In genomic region chr17:88306325-88306724, GRCm38 (mm10) we compare ENCODE assay signal across 26 mouse cellular contexts.
"Had no signal": no experiment of that assay in that cellular context is flagged by ENCODE, and none has a peak within 500 bp of the region (broad histone marks: within the 10 kb centered on the region; RNA-seq: fewer than 3 reads in every experiment).

No protein-coding gene starts in this region.

- ATAC-seq: liver, postnatal 0 days; lung, postnatal 0 days; midbrain, embryonic 13.5 days had no signal

- DNase-seq: kidney, adult 18-20 months; kidney, adult 9 months; kidney, postnatal 14 days; kidney, postnatal 4 days; layer of hippocampus, adult 9-11 months; liver, postnatal 0 days; lung, embryonic 14.5 days; retina, postnatal 1 day; right cerebral cortex, postnatal 25 days; spleen, adult 18-20 months; thymus, adult 2 months; thymus, postnatal 14 days; thymus, postnatal 4 days had no signal

- H3K27me3 ChIP-seq: limb, embryonic 13.5 days; megakaryocyte, embryonic 14.5 days; midbrain, embryonic 13.5 days; neural tube, embryonic 12.5 days; neural tube, embryonic 15.5 days; stomach, embryonic 15.5 days had no signal

- H3K4me2 ChIP-seq: limb, embryonic 13.5 days; liver, embryonic 11.5 days; lung, embryonic 14.5 days; midbrain, embryonic 13.5 days; neural tube, embryonic 12.5 days; neural tube, embryonic 15.5 days; stomach, embryonic 15.5 days had no signal

- H3K4me3 ChIP-seq: layer of hippocampus, adult 2 months; limb, embryonic 10.5 days; limb, embryonic 13.5 days; megakaryocyte, embryonic 14.5 days; midbrain, embryonic 10.5 days; midbrain, embryonic 13.5 days; neural tube, embryonic 12.5 days; neural tube, embryonic 15.5 days; stomach, embryonic 15.5 days had no signal

- H3K9ac ChIP-seq: limb, embryonic 13.5 days; liver, embryonic 14.5 days; liver, postnatal 0 days; lung, embryonic 14.5 days; midbrain, embryonic 13.5 days; neural tube, embryonic 12.5 days; neural tube, embryonic 15.5 days; stomach, embryonic 15.5 days had no signal

- H3K9me3 ChIP-seq: limb, embryonic 10.5 days; limb, embryonic 13.5 days; neural tube, embryonic 12.5 days; neural tube, embryonic 15.5 days; stomach, embryonic 15.5 days had no signal

- H3K36me3 ChIP-seq: limb, embryonic 10.5 days; limb, embryonic 13.5 days; midbrain, embryonic 10.5 days; midbrain, embryonic 13.5 days; neural tube, embryonic 12.5 days; neural tube, embryonic 15.5 days; stomach, embryonic 15.5 days had no signal

- H3K27ac ChIP-seq: layer of hippocampus, adult 2 months; limb, embryonic 10.5 days; limb, embryonic 13.5 days; liver, embryonic 14.5 days; macrophage; midbrain, embryonic 10.5 days; midbrain, embryonic 13.5 days; neural tube, embryonic 12.5 days; neural tube, embryonic 15.5 days; stomach, embryonic 15.5 days had no signal

- H3K4me1 ChIP-seq: limb, embryonic 10.5 days; limb, embryonic 13.5 days; megakaryocyte, embryonic 14.5 days; midbrain, embryonic 10.5 days; midbrain, embryonic 13.5 days; neural tube, embryonic 12.5 days; neural tube, embryonic 15.5 days; stomach, embryonic 15.5 days had no signal
